In genomic region chr8:57092403-57092802, GRCm38 (mm10) we compare ENCODE assay signal across 15 mouse cellular contexts.
"Had no signal": no experiment of that assay in that cellular context is flagged by ENCODE, and none has a peak within 500 bp of the region (broad histone marks: within the 10 kb centered on the region; RNA-seq: fewer than 3 reads in every experiment).

No protein-coding gene starts in this region.

- H3K27me3 ChIP-seq: neural tube, embryonic 15.5 days; stomach, embryonic 15.5 days had no signal

- DNase-seq: retina, postnatal 1 day; right cerebral cortex, adult 18-20 months; right cerebral cortex, postnatal 14 days; right cerebral cortex, postnatal 25 days; right cerebral cortex, postnatal 4 days; spleen, adult 18-20 months; thymus, adult 18-20 months; thymus, adult 2 months; thymus, postnatal 14 days; thymus, postnatal 25 days; thymus, postnatal 36 days; thymus, postnatal 4 days had no signal

- H3K9ac ChIP-seq: neural tube, embryonic 15.5 days; stomach, embryonic 15.5 days had no signal

- H3K27ac ChIP-seq: neural tube, embryonic 15.5 days; stomach, embryonic 15.5 days; stomach, postnatal 0 days had no signal

- H3K9me3 ChIP-seq: neural tube, embryonic 15.5 days; stomach, embryonic 15.5 days had no signal

- H3K36me3 ChIP-seq: neural tube, embryonic 15.5 days; stomach, embryonic 15.5 days had no signal

- H3K4me2 ChIP-seq: neural tube, embryonic 15.5 days; stomach, embryonic 15.5 days had no signal

- H3K4me1 ChIP-seq: neural tube, embryonic 15.5 days; stomach, embryonic 15.5 days had no signal

- H3K4me3 ChIP-seq: neural tube, embryonic 15.5 days; stomach, embryonic 15.5 days had no signal
